Mouse (Mus musculus) embryo, embryonic 11 days (tissue): ENCODE measurements around the gene Ank2.

Experiments
- DNase-seq: peaks from one replicate; pipeline ENCODE4 v3.0.0-alpha.2; 2015

The Ank2 gene

GRCm38 (mm10) chr3:127107281-127107680 lies 391.9 kb downstream of the Ank2 start:
- no peak for DNase-seq

GRCm38 (mm10) chr3:127101326-127101725 lies 397.8 kb downstream of the Ank2 start:
- DNase-seq = no peak

- DNase-seq = no peak
These were observed 401.4 kb downstream of the Ank2 start for GRCm38 (mm10) chr3:127097745-127098144.

GRCm38 (mm10) chr3:127097106-127097505 lies 402.0 kb downstream of the Ank2 start:
- DNase-seq = no peak

- DNase-seq = no peak
These were observed 405.5 kb downstream of the Ank2 start for GRCm38 (mm10) chr3:127093631-127094030.

GRCm38 (mm10) chr3:127087574-127087973 lies 411.6 kb downstream of the Ank2 start:
- no peak for DNase-seq

- peak; percentile 53 for DNase-seq
These were observed 412.2 kb downstream of the Ank2 start for GRCm38 (mm10) chr3:127086834-127087506.

GRCm38 (mm10) chr3:127077369-127077768 lies 421.8 kb downstream of the Ank2 start:
- no peak for DNase-seq

GRCm38 (mm10) chr3:127075531-127076280 lies 423.4 kb downstream of the Ank2 start:
- DNase-seq = no peak

- DNase-seq = no peak
These were observed 427.7 kb downstream of the Ank2 start for GRCm38 (mm10) chr3:127071471-127071870.

GRCm38 (mm10) chr3:127063654-127064386 lies 435.3 kb downstream of the Ank2 start:
- no peak for DNase-seq

- no peak for DNase-seq
These were observed 439.5 kb downstream of the Ank2 start for GRCm38 (mm10) chr3:127059671-127060070.

- DNase-seq = no peak
These were observed 457.9 kb downstream of the Ank2 start for GRCm38 (mm10) chr3:127041288-127041687.

- no peak for DNase-seq
These were observed 460.6 kb downstream of the Ank2 start for GRCm38 (mm10) chr3:127038570-127038969.

GRCm38 (mm10) chr3:127036118-127036517 lies 463.0 kb downstream of the Ank2 start:
- no peak for DNase-seq

GRCm38 (mm10) chr3:127035540-127035939 lies 463.6 kb downstream of the Ank2 start:
- DNase-seq = no peak

GRCm38 (mm10) chr3:127034983-127035382 lies 464.2 kb downstream of the Ank2 start:
- DNase-seq = no peak

GRCm38 (mm10) chr3:127023992-127024391 lies 475.2 kb downstream of the Ank2 start:
- DNase-seq = no peak

GRCm38 (mm10) chr3:127020167-127020566 lies 479.0 kb downstream of the Ank2 start:
- no peak for DNase-seq

- DNase-seq = no peak
These were observed 479.4 kb downstream of the Ank2 start for GRCm38 (mm10) chr3:127019728-127020127.

GRCm38 (mm10) chr3:127019109-127019508 lies 480.0 kb downstream of the Ank2 start:
- no peak for DNase-seq

- DNase-seq = no peak
These were observed 481.6 kb downstream of the Ank2 start for GRCm38 (mm10) chr3:127017523-127017922.

- DNase-seq = no peak
These were observed 483.6 kb downstream of the Ank2 start for GRCm38 (mm10) chr3:127015596-127015995.

GRCm38 (mm10) chr3:127015175-127015574 lies 484.0 kb downstream of the Ank2 start:
- DNase-seq = no peak
